Mouse (Mus musculus): ENCODE results near the gene Tns3. TPM values are rescaled to one million over a fixed set of nuclear protein-coding genes. Genes with fewer than 3 reads are reported as not detected.
A peak's percentile ranks its signal among the peaks of the same experiment; 100 is the strongest.

Tns3 gene
- polyA plus RNA-seq, 1 experiment from 2014 or later = 5.5 TPM

GRCm38 (mm10) chr11:8451597-8452201, 212.6 kb downstream of the Tns3 start:
- H3K27ac ChIP-seq (ENCODE audit: low read depth, low read length) = no peak overlapping the region
- no peaks in the 10 kb centered on the region; the same call in 1 of the 2 replicates for H3K4me1 ChIP-seq (ENCODE audit: control insufficient read depth, insufficient read depth, low read length)
- no peak overlapping the region for H3K4me2 ChIP-seq (ENCODE audit: low read depth, low read length)
- WGBS = 91% methylated on average over 6 of the region's 6 CpGs
- ATAC-seq (ENCODE audit: low read depth) = no peak
- H3K27me3 ChIP-seq (ENCODE audit: control insufficient read depth, insufficient read depth, low read length) = no peaks in the 10 kb centered on the region
- H3K36me3 ChIP-seq (ENCODE audit: control insufficient read depth, insufficient read depth, low read length) = no peaks in the 10 kb centered on the region
- H3K9ac ChIP-seq (replicated peaks; ENCODE audit: low read depth, low read length) = no peak overlapping the region
- no peaks in the 10 kb centered on the region for H3K9me3 ChIP-seq (ENCODE audit: control insufficient read depth, low read length)
- H3K4me3 ChIP-seq (ENCODE audit: low read depth, low read length) = no peak overlapping the region

GRCm38 (mm10) chr11:8450540-8450939, 213.8 kb downstream of the Tns3 start:
- 93% methylated on average over 4 of the region's 4 CpGs for WGBS
- Histone ChIP-seq H3K9ac (replicated peaks; ENCODE audit: low read depth, low read length) (no peak overlapping the region), H3K9me3 (ENCODE audit: control insufficient read depth, low read length) (no peaks in the 10 kb centered on the region), H3K27ac (ENCODE audit: low read depth, low read length) (no peak overlapping the region), H3K27me3 (ENCODE audit: control insufficient read depth, insufficient read depth, low read length) (no peaks in the 10 kb centered on the region), H3K36me3 (ENCODE audit: control insufficient read depth, insufficient read depth, low read length) (no peaks in the 10 kb centered on the region), H3K4me1 (ENCODE audit: control insufficient read depth, insufficient read depth, low read length) (no peaks in the 10 kb centered on the region), H3K4me3 (ENCODE audit: low read depth, low read length) (no peak overlapping the region), H3K4me2 (ENCODE audit: low read depth, low read length) (no peak overlapping the region)
- no peak for ATAC-seq (ENCODE audit: low read depth)

GRCm38 (mm10) chr11:8445915-8446356, 218.4 kb downstream of the Tns3 start:
- H3K4me1 ChIP-seq (ENCODE audit: control insufficient read depth, insufficient read depth, low read length) = no peaks in the 10 kb centered on the region
- no peak overlapping the region for H3K4me2 ChIP-seq (ENCODE audit: low read depth, low read length)
- H3K9ac ChIP-seq (replicated peaks; ENCODE audit: low read depth, low read length) = no peak overlapping the region
- peak overlapping the region; percentile 67 for H3K27ac ChIP-seq (ENCODE audit: low read depth, low read length)
- H3K36me3 ChIP-seq (ENCODE audit: control insufficient read depth, insufficient read depth, low read length) = no peaks in the 10 kb centered on the region
- WGBS = 25% methylated on average over 8 of the region's 8 CpGs
- no peak overlapping the region for H3K4me3 ChIP-seq (ENCODE audit: low read depth, low read length)
- H3K9me3 ChIP-seq (ENCODE audit: control insufficient read depth, low read length) = no peaks in the 10 kb centered on the region
- H3K27me3 ChIP-seq (ENCODE audit: control insufficient read depth, insufficient read depth, low read length) = no peaks in the 10 kb centered on the region
- ATAC-seq (ENCODE audit: low read depth) = peak; percentile 83

DNA sequence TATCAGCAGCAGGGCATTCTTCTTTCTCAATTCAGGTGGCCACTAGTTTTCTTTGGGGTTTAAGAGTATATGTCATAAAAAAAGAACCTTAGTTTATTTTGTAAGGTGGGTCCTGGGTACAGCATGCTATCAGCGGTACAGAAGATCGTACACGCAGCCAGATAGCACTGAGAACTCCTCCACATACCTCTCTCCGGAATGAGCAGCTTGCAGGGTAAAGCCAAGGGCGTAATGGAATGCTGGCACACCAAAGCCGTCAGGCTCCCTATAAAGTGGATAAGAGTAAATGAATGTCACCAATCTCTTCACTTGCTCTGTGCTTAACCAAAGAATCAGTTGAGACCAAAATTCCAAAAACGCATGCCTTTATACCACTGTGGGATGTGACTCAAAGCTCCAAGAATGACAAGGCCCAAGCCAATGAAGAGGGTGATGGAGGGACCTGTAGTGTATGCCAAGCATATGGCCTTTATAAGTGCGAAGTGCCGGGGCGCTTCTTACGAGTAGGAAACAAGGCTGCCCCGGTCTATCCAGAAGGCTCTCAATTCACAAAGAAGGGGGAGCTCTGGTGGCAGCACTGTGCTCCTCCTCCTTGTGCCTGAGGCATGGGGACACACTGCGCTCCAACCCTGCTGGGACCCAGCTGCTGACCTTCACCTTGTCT, 219.4 kb downstream of the Tns3 start:
- H3K27ac ChIP-seq (ENCODE audit: low read depth, low read length) = no peak overlapping the region
- H3K27me3 ChIP-seq (ENCODE audit: control insufficient read depth, insufficient read depth, low read length) = no peaks in the 10 kb centered on the region
- no peaks in the 10 kb centered on the region for H3K36me3 ChIP-seq (ENCODE audit: control insufficient read depth, insufficient read depth, low read length)
- no peak overlapping the region for H3K4me3 ChIP-seq (ENCODE audit: low read depth, low read length)
- no peak overlapping the region for H3K9ac ChIP-seq (replicated peaks; ENCODE audit: low read depth, low read length)
- no peaks in the 10 kb centered on the region for H3K9me3 ChIP-seq (ENCODE audit: control insufficient read depth, low read length)
- no peaks in the 10 kb centered on the region for H3K4me1 ChIP-seq (ENCODE audit: control insufficient read depth, insufficient read depth, low read length)
- no peak for ATAC-seq (ENCODE audit: low read depth)
- H3K4me2 ChIP-seq (ENCODE audit: low read depth, low read length) = no peak overlapping the region
- WGBS = 88% methylated on average over 13 of the region's 13 CpGs

DNA sequence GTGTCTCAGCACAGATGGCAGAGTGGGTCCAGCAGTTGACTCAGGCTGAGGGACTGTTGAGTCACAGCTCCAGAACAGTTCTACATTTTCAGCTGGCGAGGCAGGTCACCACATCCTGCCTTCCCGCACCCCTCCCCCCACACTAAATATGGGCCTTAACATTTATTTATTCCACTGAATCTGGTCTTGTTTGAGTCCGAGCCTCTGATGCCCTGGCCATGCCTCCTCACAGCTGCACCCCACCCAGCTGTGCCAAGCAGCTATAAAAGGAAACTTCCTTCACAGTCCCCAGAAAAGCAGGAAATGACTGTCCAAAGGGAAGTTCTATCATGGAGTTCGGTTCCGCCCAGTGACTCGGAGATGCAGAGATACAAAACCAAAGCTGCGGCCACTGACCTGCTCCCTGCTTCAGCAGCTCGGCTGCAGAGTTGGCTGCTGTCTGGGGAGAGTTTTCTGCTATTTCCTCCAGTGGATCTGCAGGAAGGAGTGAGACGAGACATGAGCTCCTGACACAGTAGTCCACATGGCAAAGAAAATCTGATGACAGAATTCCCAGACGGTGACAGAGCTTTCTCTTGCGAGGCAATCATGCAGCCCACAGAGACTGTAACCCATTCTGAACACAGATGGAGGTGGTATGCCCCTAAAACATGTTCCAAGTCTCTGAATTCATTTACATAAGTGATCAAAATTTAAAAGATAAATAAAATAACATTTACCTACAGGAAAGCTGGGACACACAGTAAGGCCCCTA, 220.6 kb downstream of the Tns3 start:
- WGBS = 81% methylated on average over 11 of the region's 11 CpGs
- no peak for ATAC-seq (ENCODE audit: low read depth)
- H3K36me3 ChIP-seq (ENCODE audit: control insufficient read depth, insufficient read depth, low read length) = no peaks in the 10 kb centered on the region
- H3K4me1 ChIP-seq (ENCODE audit: control insufficient read depth, insufficient read depth, low read length) = no peaks in the 10 kb centered on the region
- no peaks in the 10 kb centered on the region for H3K27me3 ChIP-seq (ENCODE audit: control insufficient read depth, insufficient read depth, low read length)
- no peaks in the 10 kb centered on the region for H3K9me3 ChIP-seq (ENCODE audit: control insufficient read depth, low read length)
- no peak overlapping the region for H3K4me2 ChIP-seq (ENCODE audit: low read depth, low read length)
- H3K9ac ChIP-seq (replicated peaks; ENCODE audit: low read depth, low read length) = no peak overlapping the region
- no peak overlapping the region for H3K4me3 ChIP-seq (ENCODE audit: low read depth, low read length)
- no peak overlapping the region for H3K27ac ChIP-seq (ENCODE audit: low read depth, low read length)

- Histone ChIP-seq H3K36me3 (ENCODE audit: control insufficient read depth, insufficient read depth, low read length) (no peaks in the 10 kb centered on the region; the same call in 1 of the 2 replicates), H3K27me3 (ENCODE audit: control insufficient read depth, insufficient read depth, low read length) (no peaks in the 10 kb centered on the region), H3K27ac (ENCODE audit: low read depth, low read length) (no peak overlapping the region), H3K9ac (replicated peaks; ENCODE audit: low read depth, low read length) (no peak overlapping the region), H3K4me3 (ENCODE audit: low read depth, low read length) (no peak overlapping the region), H3K4me2 (ENCODE audit: low read depth, low read length) (no peak overlapping the region), H3K4me1 (ENCODE audit: control insufficient read depth, insufficient read depth, low read length) (no peaks in the 10 kb centered on the region), H3K9me3 (ENCODE audit: control insufficient read depth, low read length) (no peaks in the 10 kb centered on the region)
- WGBS = 88% methylated on average over 2 of the region's 2 CpGs
- no peak for ATAC-seq (ENCODE audit: low read depth)
Measured at GRCm38 (mm10) chr11:8440706-8441105, 223.6 kb downstream of the Tns3 start.

DNA sequence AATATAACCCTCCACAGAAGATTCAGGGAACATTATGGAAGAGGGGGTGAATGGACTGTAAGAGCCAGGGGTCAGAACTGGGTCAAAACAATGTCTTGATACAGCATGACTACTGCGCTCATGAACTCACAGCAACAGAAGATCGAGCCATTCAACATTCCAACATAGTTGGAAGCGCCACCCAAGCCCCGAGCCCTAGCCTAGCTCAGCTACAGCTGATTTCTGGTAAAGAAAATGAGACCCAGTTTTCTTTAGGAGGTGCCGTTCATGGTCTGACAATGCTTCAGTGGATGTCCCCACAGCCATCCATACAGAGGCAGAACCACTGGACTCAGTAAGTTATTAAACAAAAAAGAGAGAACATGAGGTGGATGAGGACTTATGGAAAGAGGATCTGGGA, 224.1 kb downstream of the Tns3 start:
- no peak overlapping the region for H3K27ac ChIP-seq (ENCODE audit: low read depth, low read length)
- no peak overlapping the region for H3K4me3 ChIP-seq (ENCODE audit: low read depth, low read length)
- no peak overlapping the region for H3K4me2 ChIP-seq (ENCODE audit: low read depth, low read length)
- 94% methylated on average over 5 of the region's 5 CpGs for WGBS
- H3K4me1 ChIP-seq (ENCODE audit: control insufficient read depth, insufficient read depth, low read length) = no peaks in the 10 kb centered on the region
- no peaks in the 10 kb centered on the region for H3K9me3 ChIP-seq (ENCODE audit: control insufficient read depth, low read length)
- no peak overlapping the region for H3K9ac ChIP-seq (replicated peaks; ENCODE audit: low read depth, low read length)
- ATAC-seq (ENCODE audit: low read depth) = no peak
- no peaks in the 10 kb centered on the region for H3K27me3 ChIP-seq (ENCODE audit: control insufficient read depth, insufficient read depth, low read length)
- no peaks in the 10 kb centered on the region; the same call in 1 of the 2 replicates for H3K36me3 ChIP-seq (ENCODE audit: control insufficient read depth, insufficient read depth, low read length)

DNA sequence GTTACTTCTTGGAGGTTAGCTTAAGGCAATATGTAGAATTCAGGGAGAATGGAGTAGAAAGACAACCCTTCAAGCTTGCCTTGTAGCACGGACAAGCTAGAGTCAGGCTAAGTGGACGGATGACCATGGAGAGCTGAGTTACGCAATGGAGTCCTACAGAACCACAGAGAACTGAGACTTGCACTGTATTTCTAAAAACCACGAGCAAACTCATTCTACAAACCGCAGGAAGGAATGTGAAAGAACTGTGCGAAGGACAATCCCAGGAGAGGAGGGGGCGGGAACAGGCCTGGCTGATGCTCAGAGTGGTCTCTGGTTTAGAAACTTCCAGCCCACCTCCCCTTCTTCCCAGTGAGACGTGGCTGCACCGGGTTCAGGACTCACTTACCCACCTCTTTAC, 225.3 kb downstream of the Tns3 start:
- peaks cover 2% of the 10 kb centered on the region; the same call in 1 of the 2 replicates for H3K36me3 ChIP-seq (ENCODE audit: control insufficient read depth, insufficient read depth, low read length)
- H3K4me1 ChIP-seq (ENCODE audit: control insufficient read depth, insufficient read depth, low read length) = no peaks in the 10 kb centered on the region
- no peak for ATAC-seq (ENCODE audit: low read depth)
- WGBS = 91% methylated on average over 9 of the region's 9 CpGs
- H3K9ac ChIP-seq (replicated peaks; ENCODE audit: low read depth, low read length) = no peak overlapping the region
- no peaks in the 10 kb centered on the region for H3K9me3 ChIP-seq (ENCODE audit: control insufficient read depth, low read length)
- H3K4me3 ChIP-seq (ENCODE audit: low read depth, low read length) = no peak overlapping the region
- H3K27me3 ChIP-seq (ENCODE audit: control insufficient read depth, insufficient read depth, low read length) = no peaks in the 10 kb centered on the region
- no peak overlapping the region for H3K4me2 ChIP-seq (ENCODE audit: low read depth, low read length)
- no peak overlapping the region for H3K27ac ChIP-seq (ENCODE audit: low read depth, low read length)

DNA sequence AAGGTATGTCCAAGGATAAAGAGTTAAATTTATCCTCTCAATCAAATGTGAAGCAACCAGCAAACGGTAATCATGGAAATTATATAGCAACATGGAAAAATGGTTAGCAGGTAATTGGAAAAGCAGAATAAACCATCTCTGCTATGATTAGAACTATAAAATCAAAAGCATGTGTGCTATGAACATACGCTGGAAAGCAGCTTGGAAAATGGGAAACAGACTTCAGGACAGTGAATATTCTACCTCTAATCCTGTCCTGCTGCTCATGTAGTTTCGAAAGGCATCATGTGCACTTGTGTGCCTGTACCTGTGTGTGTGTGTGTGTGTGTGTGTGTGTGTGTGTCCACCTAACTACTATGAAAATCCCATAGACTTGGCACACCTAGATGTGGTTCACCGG, 226.1 kb downstream of the Tns3 start:
- Histone ChIP-seq H3K4me1 (ENCODE audit: control insufficient read depth, insufficient read depth, low read length) (no peaks in the 10 kb centered on the region), H3K4me3 (ENCODE audit: low read depth, low read length) (no peak overlapping the region), H3K36me3 (ENCODE audit: control insufficient read depth, insufficient read depth, low read length) (peaks cover 4% of the 10 kb centered on the region; the same call in 1 of the 2 replicates), H3K9ac (replicated peaks; ENCODE audit: low read depth, low read length) (no peak overlapping the region), H3K27me3 (ENCODE audit: control insufficient read depth, insufficient read depth, low read length) (no peaks in the 10 kb centered on the region), H3K9me3 (ENCODE audit: control insufficient read depth, low read length) (no peaks in the 10 kb centered on the region), H3K4me2 (ENCODE audit: low read depth, low read length) (no peak overlapping the region), H3K27ac (ENCODE audit: low read depth, low read length) (no peak overlapping the region)
- no peak for ATAC-seq (ENCODE audit: low read depth)
- 89% methylated on average over 4 of the region's 4 CpGs for WGBS

Data from neural tube, embryonic 14.5 days (tissue).